11 mouse cellular contexts compared by ENCODE assay signal in genomic region chr9:32787091-32787490, GRCm38 (mm10).
DNase-seq lines count a peak whose midpoint lies in the region; ATAC-seq and TF ChIP-seq lines count a peak whose summit lies in the region.
"Had no signal": no experiment of that assay in that cellular context is flagged by ENCODE, and none has a peak within 500 bp of the region (broad histone marks: within the 10 kb centered on the region; RNA-seq: fewer than 3 reads in every experiment).

No protein-coding gene starts in this region.

- H3K4me3 ChIP-seq in hindbrain, embryonic 10.5 days = no peak overlapping the region
- no peak overlapping the region for H3K4me3 ChIP-seq in hindbrain, postnatal 0 days (ENCODE audit: low read length)
- no peak overlapping the region for H3K4me3 ChIP-seq in embryonic facial prominence, embryonic 11.5 days (ENCODE audit: low read depth, low read length)
- no peak overlapping the region for H3K4me3 ChIP-seq in heart, adult 2 months
- H3K4me3 ChIP-seq in limb, embryonic 15.5 days = no peak overlapping the region
- H3K4me3 ChIP-seq: forebrain, embryonic 13.5 days had no signal

- no peak overlapping the region for H3K27ac ChIP-seq in hindbrain, embryonic 10.5 days
- no peak overlapping the region for H3K27ac ChIP-seq in hindbrain, postnatal 0 days
- H3K27ac ChIP-seq in embryonic facial prominence, embryonic 11.5 days (replicated peaks; ENCODE audit: low read depth, low read length) = no peak overlapping the region
- peak overlapping the region; percentile 56 for H3K27ac ChIP-seq in heart, adult 2 months
- H3K27ac ChIP-seq in limb, embryonic 15.5 days = 0 out of 2 replicates have a peak overlapping the region, but pooled peaks have one; percentile 30
- H3K27ac ChIP-seq: forebrain, embryonic 13.5 days had no signal

- H3K9me3 ChIP-seq in hindbrain, embryonic 10.5 days = no peaks in the 10 kb centered on the region
- no peaks in the 10 kb centered on the region for H3K9me3 ChIP-seq in hindbrain, postnatal 0 days (ENCODE audit: low read length)
- H3K9me3 ChIP-seq in embryonic facial prominence, embryonic 11.5 days (replicated peaks; ENCODE audit: control insufficient read depth, low read length) = no peaks in the 10 kb centered on the region
- H3K9me3 ChIP-seq in limb, embryonic 15.5 days = no peaks in the 10 kb centered on the region
- H3K9me3 ChIP-seq: forebrain, embryonic 13.5 days had no signal

- peaks cover 26% of the 10 kb centered on the region for H3K4me1 ChIP-seq in hindbrain, embryonic 10.5 days (replicated peaks)
- no peaks in the 10 kb centered on the region; the same call in 1 of the 2 replicates for H3K4me1 ChIP-seq in hindbrain, postnatal 0 days (ENCODE audit: insufficient read depth, low read length)
- peaks cover 4% of the 10 kb centered on the region; the same call in 1 of the 2 replicates for H3K4me1 ChIP-seq in embryonic facial prominence, embryonic 11.5 days (ENCODE audit: control insufficient read depth, insufficient read depth, low read length)
- peaks cover 17% of the 10 kb centered on the region for H3K4me1 ChIP-seq in heart, adult 2 months (ENCODE audit: control insufficient read depth, insufficient read depth, low read length)
- peaks cover 20% of the 10 kb centered on the region for H3K4me1 ChIP-seq in limb, embryonic 15.5 days
- H3K4me1 ChIP-seq: forebrain, embryonic 13.5 days had no signal

- peak; percentile 21 for DNase-seq in hindbrain, embryonic 10.5 days (ENCODE audit: low spot score)
- DNase-seq in hindbrain, postnatal 0 days (ENCODE audit: low spot score) = no peak
- DNase-seq in embryonic facial prominence, embryonic 11.5 days (ENCODE audit: low spot score) = peak; percentile 30
- DNase-seq in heart, adult 2 months = peak; percentile 64 to 67
- DNase-seq in embryo, embryonic 10 days (ENCODE audit: low spot score) = no peak
- DNase-seq: right cerebral cortex, adult 18-20 months; thymus, postnatal 14 days had no signal

- no peaks in the 10 kb centered on the region for H3K36me3 ChIP-seq in hindbrain, embryonic 10.5 days
- H3K36me3 ChIP-seq in hindbrain, postnatal 0 days (ENCODE audit: insufficient read depth, low read length) = no peaks in the 10 kb centered on the region
- no peaks in the 10 kb centered on the region for H3K36me3 ChIP-seq in embryonic facial prominence, embryonic 11.5 days (replicated peaks; ENCODE audit: control insufficient read depth, insufficient read depth, low read depth, low read length)
- 0 out of 2 replicates have a peak, but pooled peaks cover 3% of the 10 kb centered on the region for H3K36me3 ChIP-seq in heart, adult 2 months (ENCODE audit: control insufficient read depth, insufficient read depth, low read length)
- H3K36me3 ChIP-seq in limb, embryonic 15.5 days = no peaks in the 10 kb centered on the region

- no peak for ATAC-seq in hindbrain, postnatal 0 days
- ATAC-seq in embryonic facial prominence, embryonic 11.5 days (replicated peaks; ENCODE audit: insufficient number of reproducible peaks, low FRiP score, low TSS enrichment, low read depth) = no peak
- ATAC-seq in limb, embryonic 15.5 days (ENCODE audit: insufficient number of reproducible peaks, low FRiP score, low TSS enrichment, low read depth) = no peak
- ATAC-seq in erythroblast, adult 5-6 weeks (replicated peaks; ENCODE audit: low FRiP score, poor library complexity, severe bottlenecking) = no peak
- ATAC-seq in inflammation-experienced regulatory T-cells, adult 6 months = no peak
- ATAC-seq: forebrain, embryonic 13.5 days had no signal

- TF ChIP-seq EP300 in heart, adult 2 months (IDR thresholded peaks at IDR 0.05; ENCODE audit: insufficient read depth, low read depth, low read length) = no peak

- H3K79me2 ChIP-seq in heart, adult 2 months (replicated peaks; ENCODE audit: control insufficient read depth, insufficient read depth, low read length) = no peaks in the 10 kb centered on the region

- no peak for TF ChIP-seq CTCF in hindbrain, postnatal 0 days (IDR thresholded peaks at IDR 0.05; ENCODE audit: low read depth)
- TF ChIP-seq CTCF in heart, adult 2 months (IDR thresholded peaks at IDR 0.05) = no peak

- no peak overlapping the region for H3K4me2 ChIP-seq in hindbrain, postnatal 0 days (ENCODE audit: low read depth, low read length)
- no peak overlapping the region for H3K4me2 ChIP-seq in embryonic facial prominence, embryonic 11.5 days (ENCODE audit: low read depth, low read length)
- no peak overlapping the region for H3K4me2 ChIP-seq in limb, embryonic 15.5 days
- H3K4me2 ChIP-seq: forebrain, embryonic 13.5 days had no signal

- H3K9ac ChIP-seq in hindbrain, postnatal 0 days (replicated peaks; ENCODE audit: low read length) = no peak overlapping the region
- no peak overlapping the region for H3K9ac ChIP-seq in embryonic facial prominence, embryonic 11.5 days (replicated peaks; ENCODE audit: low read length)
- no peak overlapping the region for H3K9ac ChIP-seq in heart, adult 2 months (ENCODE audit: low read depth, low read length)
- no peak overlapping the region for H3K9ac ChIP-seq in limb, embryonic 15.5 days
- H3K9ac ChIP-seq: forebrain, embryonic 13.5 days had no signal

- intact Hi-C loops in heart, adult 2 months (cut with DNase I) = loop anchor here (5.0 kb wide), 1 partner anchor 115 kb away; no protein-coding TSS in a partner anchor

- no peaks in the 10 kb centered on the region for H3K27me3 ChIP-seq in hindbrain, embryonic 10.5 days (ENCODE audit: insufficient read depth, poor library complexity, severe bottlenecking)
- H3K27me3 ChIP-seq in hindbrain, postnatal 0 days (ENCODE audit: insufficient read depth, low read length) = no peaks in the 10 kb centered on the region
- H3K27me3 ChIP-seq in embryonic facial prominence, embryonic 11.5 days (ENCODE audit: control insufficient read depth, insufficient read depth, low read length) = no peaks in the 10 kb centered on the region
- H3K27me3 ChIP-seq in heart, adult 2 months (ENCODE audit: control insufficient read depth, insufficient read depth, low read length) = no peaks in the 10 kb centered on the region
- no peaks in the 10 kb centered on the region for H3K27me3 ChIP-seq in limb, embryonic 15.5 days
- H3K27me3 ChIP-seq: forebrain, embryonic 13.5 days had no signal

- 78% methylated on average over 7 of the region's 7 CpGs for WGBS in hindbrain, embryonic 10.5 days
- 57% methylated on average over 7 of the region's 7 CpGs for WGBS in hindbrain, postnatal 0 days
- WGBS in embryonic facial prominence, embryonic 11.5 days = 64% methylated on average over 7 of the region's 7 CpGs
- 45% methylated on average over 7 of the region's 7 CpGs for WGBS in heart, adult 2 months
- WGBS in limb, embryonic 15.5 days = 50% methylated on average over 7 of the region's 7 CpGs

- TF ChIP-seq POLR2A in heart, adult 2 months (IDR thresholded peaks at IDR 0.05; ENCODE audit: insufficient read depth, low read depth, low read length) = no peak

Comparison
In these comparisons a context has a peak if more than half of its experiments do, and no peak if none do; other contexts are left out.
1. DNase-seq: peak in hindbrain, embryonic 10.5 days (single experiment), embryonic facial prominence, embryonic 11.5 days (single experiment) and heart, adult 2 months (2 of 2); none in hindbrain, postnatal 0 days (single experiment) and embryo, embryonic 10 days (single experiment).
2. H3K27ac ChIP-seq: peak in heart, adult 2 months (single experiment) and limb, embryonic 15.5 days (single experiment); none in hindbrain, embryonic 10.5 days (single experiment), hindbrain, postnatal 0 days (single experiment) and embryonic facial prominence, embryonic 11.5 days (single experiment).